Mouse (Mus musculus) frontal cortex, adult 2 months (tissue): ENCODE measurements around the gene Elp5. TPM values are rescaled to one million over a fixed set of nuclear protein-coding genes. Genes with fewer than 3 reads are reported as not detected.
"Not testable (repeated sequence)": the region's sequence is repeated elsewhere in the genome, so short reads cannot be mapped to it uniquely, and the experiment has no call there.

ENCODE experiments used
- DNase-seq, 2 experiments: peaks; one replicate each; pipeline ENCODE4 v3.0.0; 2022; ENCODE audit warnings: low spot score in 1 of 2; ENCODE audit errors: extremely low spot score in 1 of 2
- polyA plus RNA-seq: library from polyadenylated mRNA; depleted of rRNA; stranded (reverse); fragments of >200 nt; gene quantifications from 2 replicates; pipeline ENCODE4 v1.2.3, GENCODE M21; 2012

Gene Elp5
- polyA plus RNA-seq, 1 experiment, result 119 TPM

DNA sequence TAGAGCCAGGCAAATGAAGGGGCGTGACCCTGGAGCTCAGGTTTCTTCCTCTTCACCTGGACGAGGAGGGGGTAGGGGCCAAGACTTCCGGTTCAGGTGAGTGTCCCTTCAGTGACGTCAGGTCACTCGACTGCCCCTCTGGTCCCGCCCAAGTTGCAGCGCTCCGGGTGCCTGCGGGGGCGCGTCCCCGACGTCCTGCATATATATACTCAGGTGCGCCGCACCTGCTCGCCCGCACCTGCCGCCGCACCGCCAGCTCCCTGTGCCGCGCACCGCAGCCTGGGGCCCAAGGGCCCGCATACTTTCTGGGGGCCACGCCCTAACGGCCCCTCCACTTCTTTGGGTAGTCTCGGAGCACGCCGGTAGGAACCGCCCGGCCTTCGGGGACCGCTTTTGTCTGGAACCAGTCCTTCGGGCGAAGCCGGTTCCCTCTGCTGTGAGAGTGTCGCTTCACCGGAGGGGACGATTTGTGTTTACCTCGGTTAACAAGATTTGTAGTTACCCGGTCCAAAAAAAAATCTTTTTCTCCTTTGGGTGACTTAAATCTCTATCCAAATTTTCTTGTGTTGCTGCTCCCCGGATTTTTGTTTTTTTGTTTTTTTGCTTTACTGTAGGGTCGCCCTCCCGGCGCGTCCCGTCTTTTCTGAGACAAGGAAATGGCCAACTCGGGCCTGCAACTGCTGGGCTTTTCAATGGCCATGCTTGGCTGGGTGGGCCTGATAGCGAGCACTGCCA lies 16.9 kb downstream of the Elp5 start:
- DNase-seq, result no peak

DNA sequence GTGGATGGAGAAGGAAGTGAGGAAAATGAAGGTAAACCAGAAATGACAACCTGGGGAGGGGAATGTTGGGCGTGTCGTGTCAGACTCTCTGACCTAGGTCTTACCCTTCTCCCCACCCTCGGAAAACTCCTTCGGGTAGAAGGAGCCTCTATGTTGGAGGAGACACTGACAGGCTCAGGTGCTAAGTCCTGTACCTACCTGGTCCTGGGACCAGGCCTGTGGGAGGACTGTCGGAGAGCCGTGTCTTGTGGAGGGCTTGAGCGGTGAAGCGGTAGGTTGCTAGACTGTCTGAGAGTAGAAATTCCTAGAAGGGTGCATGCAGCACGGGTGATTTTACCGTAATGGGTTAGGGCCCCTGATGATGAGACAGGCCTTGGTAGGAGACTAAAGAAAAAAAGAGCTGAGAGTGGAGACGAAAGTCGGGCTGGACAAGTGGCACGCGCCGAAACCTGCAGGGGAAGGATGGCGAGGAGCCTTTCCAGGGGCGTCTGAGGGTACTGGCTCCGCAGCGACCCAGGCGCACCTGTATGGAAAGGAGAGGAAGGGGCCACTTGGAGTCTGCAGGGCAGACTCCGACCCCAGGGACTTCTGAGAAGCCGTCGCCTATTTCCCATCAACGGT lies 17.6 kb downstream of the Elp5 start, which contains the start of gene Cldn7:
Cldn7 (plus strand) TSS at position 130 of the 621 bp plus-strand sequence.
- no peak for DNase-seq

DNA sequence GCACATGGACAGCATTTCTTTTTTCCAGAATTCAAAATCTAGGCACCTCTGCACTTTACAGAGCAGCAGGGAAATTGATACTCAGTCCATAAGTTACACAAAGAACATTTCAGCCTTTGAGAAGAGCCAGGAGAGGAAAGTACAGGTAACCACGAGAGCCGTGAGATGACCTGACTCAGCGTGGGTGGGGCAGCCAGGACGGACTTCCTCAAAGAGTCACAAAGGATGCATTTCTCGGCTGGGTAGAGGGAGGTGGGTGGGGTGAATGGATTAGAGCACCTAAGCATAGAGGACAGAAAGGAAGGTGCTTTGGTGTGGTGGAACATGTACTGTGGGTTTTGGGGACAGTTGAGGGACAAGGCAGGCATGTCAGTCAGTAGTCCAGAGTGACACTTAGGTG lies 20.5 kb downstream of the Elp5 start:
- DNase-seq, result no peak

DNA sequence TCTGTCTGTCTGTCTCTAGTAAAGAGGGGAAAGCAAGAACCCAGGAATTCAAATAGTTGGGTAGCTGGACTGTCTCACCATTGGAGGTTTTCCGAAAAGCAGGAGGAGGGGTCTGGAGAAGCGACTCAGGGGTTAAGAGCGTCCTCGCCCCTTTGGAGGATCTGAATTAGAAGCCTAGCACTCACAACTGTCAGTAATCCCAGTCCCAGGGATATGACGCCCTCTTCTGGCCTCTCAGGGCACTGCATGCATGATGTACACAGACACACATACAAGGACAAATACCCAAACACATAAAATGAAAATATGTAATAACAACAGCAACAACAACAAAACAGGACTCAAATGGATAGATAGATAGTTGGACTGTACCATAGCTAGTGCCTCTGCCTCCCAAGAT lies 21.7 kb downstream of the Elp5 start:
- DNase-seq, result no peak

DNA sequence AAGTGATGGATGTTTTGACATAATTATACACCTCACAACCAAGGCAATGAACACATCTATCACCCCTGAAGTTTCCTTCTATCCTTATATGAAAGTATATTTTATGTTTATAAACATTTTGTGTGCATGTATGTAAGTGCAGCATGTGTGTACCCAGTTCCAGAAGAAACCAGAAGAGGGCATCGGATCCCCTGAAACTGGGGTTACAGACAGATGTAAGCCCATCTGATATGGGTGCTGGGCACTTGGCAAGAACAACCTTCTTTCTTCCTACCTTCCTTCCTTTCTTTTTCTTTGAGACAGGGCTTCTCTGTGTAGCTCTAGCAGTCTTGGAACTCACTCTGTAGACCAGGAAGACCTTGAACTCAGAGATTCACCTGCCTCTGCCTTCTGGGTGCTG lies 26.1 kb downstream of the Elp5 start:
- no peak for DNase-seq

DNA sequence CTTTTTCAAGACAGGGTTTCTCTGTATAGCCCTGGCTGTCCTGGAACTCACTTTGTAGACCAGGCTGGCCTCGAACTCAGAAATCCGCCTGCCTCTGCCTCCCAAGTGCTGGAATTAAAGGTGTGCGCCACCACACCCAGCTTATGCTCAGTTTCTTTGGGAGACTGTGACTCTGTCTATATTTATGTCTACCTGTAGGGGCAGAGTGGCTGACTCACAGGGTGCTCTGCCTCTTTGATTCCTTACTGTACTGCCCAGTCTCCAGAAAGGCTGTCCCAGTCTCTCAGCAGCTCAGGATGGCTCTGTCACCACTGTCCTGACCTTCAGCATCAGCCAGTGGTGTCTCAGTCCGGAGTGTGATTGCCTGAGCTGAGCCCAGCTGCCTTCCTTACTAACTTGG lies 26.7 kb downstream of the Elp5 start:
- not testable (repeated sequence) for DNase-seq

DNA sequence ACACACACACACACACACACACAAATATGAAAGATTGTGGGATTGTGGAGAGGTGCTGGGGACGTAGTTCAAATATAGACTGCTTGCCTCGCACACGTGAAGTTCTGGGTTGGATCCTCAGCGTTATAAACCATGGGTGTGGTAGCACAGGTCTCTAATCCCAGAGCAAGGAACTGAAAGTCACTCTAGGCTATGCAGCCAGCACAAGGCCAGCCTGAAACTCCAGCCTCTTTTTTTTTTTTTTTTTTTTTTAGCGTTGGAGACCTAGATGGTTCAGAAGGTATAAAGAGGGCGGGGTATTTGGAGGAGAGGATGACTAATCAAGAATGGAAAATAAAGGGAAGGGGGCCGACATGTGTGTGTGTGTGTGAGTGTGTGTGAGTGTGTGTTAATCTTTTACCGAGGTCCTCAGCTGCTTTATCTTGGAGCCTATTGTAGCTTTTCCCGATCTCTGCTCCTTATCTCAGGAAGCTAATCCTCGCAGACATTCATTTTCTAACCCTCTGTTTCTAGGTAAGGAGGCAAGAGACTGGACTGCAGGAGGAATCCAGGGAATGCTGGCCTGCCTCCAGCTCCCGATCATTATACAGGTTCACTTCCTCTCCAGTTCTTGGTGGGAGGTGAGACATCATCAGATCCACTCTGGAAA lies 28.9 kb downstream of the Elp5 start:
- DNase-seq, result no peak

DNA sequence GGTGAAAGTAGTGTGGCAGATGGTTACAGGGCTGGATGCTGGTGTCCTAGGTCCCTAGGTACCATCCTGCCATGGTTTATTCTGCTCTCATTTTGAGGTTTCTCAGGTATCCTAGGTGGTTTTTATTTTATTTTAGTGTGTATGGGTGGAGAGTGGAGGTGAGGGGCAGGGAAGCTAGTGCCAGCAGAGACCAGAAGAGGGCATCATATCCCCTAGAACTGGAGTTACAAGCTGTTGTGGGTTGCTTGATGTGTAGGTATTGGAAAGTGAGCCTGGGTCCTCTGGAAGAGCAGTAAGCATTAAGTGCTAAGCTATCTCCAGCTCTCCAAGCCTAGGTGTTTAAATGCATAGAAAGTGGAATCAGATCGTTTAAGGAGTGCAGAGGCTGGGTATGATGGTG lies 30.0 kb downstream of the Elp5 start:
- DNase-seq, result no peak

DNA sequence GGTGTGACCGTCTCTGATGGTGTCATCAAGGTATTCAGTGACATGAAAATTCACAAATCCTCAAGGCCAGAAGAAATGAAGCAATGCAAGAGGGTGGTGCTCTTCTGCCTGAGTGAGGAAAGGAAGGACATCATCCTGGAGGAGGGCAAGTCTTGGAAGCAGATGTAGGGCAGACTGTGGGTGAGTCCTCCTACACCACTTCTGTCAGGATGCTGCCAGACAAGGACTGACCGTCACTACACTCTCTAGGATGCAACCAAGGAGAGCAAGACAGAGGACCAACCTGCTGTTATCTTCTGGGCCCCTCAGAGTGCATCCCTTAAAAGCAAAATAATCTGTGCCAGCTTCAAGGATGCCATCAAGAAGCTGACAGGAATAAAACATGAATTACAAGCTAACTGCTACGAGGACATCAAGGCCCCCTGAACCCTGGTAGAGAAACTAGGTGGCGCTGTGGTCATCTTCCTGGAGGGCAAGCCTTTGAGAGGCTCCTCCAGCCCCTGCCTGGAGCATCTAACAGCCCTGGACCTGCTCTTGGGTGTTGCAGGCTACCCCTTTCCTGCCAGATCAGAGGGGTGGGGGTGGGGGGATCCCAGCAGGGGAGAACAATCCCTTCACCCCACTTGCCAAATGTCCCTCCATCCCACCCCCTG lies 31.4 kb downstream of the Elp5 start:
- no peak for DNase-seq

DNA sequence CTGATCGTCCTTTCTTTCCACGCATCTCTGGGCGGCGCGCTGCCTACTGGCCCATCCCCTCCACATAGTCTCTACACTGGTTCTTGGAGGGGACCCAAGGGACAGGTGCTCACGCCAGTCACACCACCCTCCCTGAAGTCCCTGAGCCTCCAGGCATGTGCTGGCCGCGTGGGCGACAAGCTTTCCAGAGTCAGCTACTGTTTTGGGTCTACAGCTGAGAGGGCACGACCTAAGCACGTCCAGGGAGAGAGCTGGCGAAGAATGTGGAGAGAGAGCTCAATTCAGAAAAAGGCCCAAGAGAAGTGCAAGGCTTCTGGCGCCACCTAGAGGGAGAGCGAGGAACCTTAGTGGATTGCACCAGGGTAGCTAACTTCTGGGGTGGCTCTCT lies 33.6 kb downstream of the Elp5 start:
- peak; percentile 31 to 84 for DNase-seq

DNA sequence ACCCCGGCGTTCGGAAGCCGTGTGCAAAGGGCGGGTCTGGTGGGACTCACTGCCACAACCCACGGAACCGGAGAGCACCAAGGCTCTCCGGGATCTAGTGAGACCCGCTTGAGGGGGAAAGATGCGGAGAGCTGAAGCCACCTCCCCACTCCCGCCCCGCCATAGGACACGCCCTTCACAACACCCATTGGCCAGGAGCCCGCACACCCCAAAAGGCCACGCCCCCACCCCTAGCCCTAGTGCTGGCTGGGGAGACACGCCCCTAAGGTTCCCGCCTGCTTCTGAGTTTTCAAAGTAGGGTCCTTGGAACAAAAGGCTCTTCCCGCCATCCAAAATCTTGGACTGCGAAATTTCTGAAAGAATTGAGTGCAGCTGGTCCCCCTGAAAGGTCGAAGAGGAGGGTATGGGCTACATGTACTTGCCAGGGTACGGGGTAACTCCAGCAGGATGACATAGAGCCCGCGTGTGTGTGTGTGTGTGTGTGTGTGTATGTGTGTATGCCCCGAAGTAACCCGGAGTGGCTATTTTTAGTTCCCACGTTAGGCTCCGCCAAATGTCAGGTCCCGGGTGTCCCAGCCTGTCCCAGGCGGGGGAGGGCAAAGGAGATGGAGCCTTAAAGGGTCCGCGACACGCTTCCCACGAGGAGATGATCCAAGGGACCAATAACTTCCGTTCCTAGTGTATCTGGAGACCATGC lies 34.1 kb downstream of the Elp5 start, which contains the start of gene Slc2a4:
Slc2a4 (minus strand) TSS at position 123 of the 697 bp plus-strand sequence.
- DNase-seq, result peak in 1 of 2 experiments; percentile 53

DNA sequence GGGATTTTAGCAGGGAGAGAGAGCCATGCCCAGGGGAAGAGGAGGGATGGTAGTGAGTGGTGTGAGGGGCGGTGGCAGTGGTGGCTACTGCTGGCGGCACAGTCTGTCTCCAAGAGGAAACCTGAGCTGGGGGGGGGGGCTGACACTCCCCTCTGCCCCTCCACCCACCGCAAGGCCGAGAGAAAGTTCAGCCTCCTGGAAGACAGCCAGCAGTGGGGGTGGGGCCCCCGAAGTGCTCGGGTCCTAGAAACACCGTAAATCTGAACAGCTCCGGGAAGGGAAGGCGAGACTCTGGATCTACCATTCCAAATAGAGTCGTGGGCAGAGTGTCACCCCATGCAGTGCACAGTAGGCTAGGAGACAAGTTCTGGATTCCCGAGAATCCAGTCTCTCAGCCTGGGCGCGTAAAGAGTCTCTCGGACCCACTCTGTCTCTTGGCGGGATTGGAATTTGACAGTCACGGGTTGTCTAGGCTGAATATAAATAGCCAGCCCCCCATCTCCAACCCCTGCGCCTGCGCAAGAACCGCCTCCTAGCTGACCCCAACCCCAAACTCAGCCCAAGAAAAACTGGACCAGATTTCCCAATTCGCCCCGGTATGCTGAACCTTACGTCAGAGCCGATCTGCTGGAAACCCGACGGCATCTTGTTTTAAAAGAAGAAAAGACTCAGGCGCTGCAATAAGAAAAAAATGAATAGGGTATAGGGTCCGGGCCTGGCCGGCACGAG lies 34.8 kb downstream of the Elp5 start:
- no peak for DNase-seq

DNA sequence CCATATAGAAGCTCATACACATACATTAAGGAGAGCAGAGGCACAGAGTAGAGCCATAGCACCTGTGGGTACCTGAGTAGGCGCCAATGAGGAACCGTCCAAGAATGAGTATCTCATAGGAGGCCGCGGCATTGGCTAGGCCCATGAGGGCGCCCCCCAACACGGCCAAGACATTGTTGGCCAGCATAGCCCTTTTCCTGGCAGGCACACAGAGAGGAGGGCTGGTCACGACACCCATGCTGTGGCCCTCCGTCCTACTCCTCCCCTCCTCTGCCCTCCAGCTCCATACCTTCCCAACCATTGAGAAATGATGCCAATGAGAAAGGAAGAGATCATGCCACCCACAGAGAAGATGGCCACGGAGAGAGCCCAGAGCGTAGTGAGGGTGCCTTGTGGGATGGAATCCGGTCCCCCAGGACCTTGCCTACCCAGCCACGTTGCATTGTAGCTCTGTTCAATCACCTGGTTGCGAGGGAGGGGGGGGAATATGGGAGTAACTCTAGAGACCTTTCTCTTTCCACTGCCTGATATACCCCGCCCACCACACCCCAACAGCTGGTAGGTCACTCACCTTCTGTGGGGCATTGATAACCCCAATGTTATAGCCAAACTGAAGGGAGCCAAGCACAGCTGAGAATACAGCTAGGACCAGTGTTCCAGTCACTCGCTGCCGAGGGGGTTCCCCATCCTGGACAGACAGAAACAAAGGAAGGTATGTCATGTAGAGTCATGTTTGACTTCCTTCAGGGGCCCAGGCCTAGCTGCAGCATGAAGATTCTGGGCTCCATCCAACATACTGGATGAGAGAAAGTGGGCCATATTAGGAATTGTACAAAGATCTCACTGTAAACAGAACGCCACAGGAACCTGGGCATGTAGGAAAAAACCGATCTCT lies 36.1 kb downstream of the Elp5 start:
- DNase-seq, result no peak

DNA sequence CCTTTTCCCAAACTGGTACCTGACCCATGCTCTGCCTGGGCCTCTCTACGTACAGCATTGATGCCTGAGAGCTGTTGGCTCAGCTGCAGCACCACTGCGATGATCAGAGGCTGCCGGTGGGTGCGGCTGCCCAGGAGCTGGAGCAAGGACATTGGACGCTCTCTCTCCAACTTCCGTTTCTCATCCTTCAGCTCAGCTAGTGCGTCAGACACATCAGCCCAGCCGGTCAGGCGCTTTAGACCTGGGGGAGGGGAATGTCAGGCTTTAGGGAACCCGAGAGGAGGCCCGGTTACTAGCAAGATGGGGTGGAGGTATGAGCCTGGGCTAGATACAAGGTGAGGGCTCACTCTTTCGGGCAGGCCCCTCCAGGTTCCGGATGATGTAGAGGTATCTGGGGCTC lies 37.1 kb downstream of the Elp5 start:
- DNase-seq, result no peak

DNA sequence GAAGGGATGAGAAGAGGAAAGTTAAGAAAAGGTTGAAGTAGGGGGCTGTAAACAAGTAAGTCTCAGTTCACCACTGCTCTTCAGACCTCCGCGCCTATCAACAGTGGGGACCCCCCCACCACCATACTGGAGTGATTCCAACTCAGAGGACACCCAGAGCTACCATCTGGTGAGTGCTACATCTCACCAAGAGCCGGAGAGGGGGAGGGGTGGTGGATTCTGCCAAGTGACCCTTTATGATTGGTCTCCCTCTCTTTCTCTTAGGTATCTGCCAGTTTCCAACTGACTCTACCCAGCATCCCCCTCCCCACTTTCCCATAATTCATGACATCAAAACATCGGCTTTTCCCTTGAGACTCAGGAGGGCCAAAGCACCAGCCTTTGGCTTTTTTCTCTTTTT lies 41.4 kb downstream of the Elp5 start:
- no peak for DNase-seq

DNA sequence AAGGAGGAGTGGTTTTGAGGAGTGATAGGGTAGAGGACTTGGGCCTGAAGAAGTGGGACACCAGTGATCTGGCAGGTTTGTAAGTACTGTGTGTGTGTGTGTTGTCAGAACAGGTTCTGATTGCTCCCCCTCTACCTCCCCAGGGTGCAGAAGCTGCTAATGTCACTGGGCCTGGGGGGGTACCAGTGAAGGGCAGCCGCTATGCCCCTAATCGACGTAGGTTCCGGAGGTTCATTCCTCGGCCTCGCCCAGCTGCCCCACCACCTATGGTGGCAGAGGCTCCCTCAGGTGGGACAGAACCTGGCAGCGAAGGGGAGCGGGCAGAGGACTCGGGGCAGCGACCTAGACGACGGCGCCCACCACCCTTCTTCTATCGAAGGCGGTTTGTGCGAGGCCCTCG lies 42.6 kb downstream of the Elp5 start:
- DNase-seq, result no peak

DNA sequence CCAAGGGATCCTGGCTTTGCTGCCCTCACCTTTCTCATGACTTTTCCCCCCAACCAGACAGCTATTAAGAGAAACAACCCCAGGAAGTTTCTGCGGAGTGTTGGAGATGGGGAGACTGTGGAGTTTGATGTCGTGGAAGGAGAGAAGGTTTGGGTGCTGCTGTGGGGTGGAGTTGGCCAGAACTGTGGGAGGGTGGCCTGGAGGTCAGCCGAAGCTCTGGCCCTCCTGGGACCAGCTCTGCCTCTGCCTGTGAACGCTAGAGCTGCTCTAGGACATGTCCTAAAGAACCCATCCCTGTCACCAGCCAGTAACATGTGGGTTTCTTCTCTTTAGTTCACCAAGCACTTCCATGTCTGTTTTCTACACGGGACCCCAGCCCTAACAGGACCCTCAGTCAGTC lies 43.1 kb downstream of the Elp5 start:
- DNase-seq, result no peak

DNA sequence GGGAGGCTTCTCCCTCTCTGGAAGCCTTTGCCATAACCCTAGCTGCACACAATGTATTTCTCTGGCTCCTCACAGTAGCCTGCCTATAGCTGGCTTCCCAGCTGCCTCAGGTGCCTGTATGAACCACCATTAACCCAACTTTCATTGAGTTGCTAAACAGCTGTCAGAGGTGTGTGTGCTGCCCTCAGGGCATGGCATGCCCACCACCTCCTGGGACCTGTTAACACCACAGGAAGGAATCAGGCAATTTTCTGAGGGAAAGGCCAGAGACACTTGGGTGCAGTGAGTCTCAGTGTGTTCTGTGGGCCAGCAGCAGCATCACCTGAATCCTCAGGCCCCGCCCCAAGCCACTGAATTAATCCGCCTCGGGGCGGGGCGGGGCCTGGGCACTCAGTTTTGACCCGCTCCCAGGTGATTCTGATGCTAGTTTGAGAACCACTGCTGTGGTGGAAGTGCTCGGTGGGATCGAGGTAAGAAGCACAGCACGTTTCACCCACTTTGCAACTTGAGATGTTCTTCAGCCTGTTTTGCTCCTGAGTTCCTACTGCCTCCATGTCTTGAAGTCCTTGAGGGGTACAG lies 43.8 kb downstream of the Elp5 start:
- no peak for DNase-seq

DNA sequence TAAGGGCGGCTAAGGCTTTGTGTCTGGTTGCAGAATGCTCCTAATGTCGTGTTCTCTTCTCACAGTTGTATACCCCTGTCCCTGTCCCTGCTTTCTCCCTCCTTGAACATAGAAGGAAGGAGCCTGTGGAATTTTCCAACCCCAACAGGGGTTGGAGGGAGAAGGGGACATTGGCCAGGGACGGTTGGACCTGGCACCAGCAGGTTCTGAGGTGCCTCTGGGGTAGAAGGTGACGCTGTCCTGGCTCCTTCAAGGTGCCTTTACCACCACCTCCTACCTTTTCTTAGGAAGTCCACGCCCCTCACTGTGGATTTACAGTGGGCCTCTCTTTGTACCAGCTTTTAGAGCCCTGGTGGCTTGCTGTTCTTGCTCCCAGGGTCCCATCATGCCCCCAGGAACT lies 44.5 kb downstream of the Elp5 start:
- no peak for DNase-seq
